Comparison of ENCODE assay signal across 8 mouse cellular contexts in genomic region chr3:103280875-103281274, GRCm38 (mm10). TPM values are rescaled to one million over a fixed set of nuclear protein-coding genes. Genes with fewer than 3 reads are reported as not detected.
A peak's percentile ranks its signal among the peaks of the same experiment; 100 is the strongest.
DNase-seq lines count a peak whose midpoint lies in the region; ATAC-seq and TF ChIP-seq lines count a peak whose summit lies in the region.

No protein-coding gene starts in this region.

- no peaks in the 10 kb centered on the region for H3K9me3 ChIP-seq in heart, embryonic 14.5 days (ENCODE audit: control insufficient read depth, low read length)
- H3K9me3 ChIP-seq in hindbrain, embryonic 15.5 days, result no peaks in the 10 kb centered on the region
- H3K9me3 ChIP-seq in liver, postnatal 0 days (ENCODE audit: low read length), result no peaks in the 10 kb centered on the region

- H3K36me3 ChIP-seq in heart, embryonic 14.5 days (ENCODE audit: control insufficient read depth, insufficient read depth, low read length), result no peaks in the 10 kb centered on the region
- H3K36me3 ChIP-seq in hindbrain, embryonic 15.5 days, result 0 out of 2 replicates have a peak, but pooled peaks cover 5% of the 10 kb centered on the region
- H3K36me3 ChIP-seq in liver, postnatal 0 days (replicated peaks; ENCODE audit: insufficient read depth, low read length), result peaks cover 2% of the 10 kb centered on the region; the same call in 1 of the 2 replicates

- H3K27ac ChIP-seq in heart, embryonic 14.5 days (replicated peaks in 1 of 2; ENCODE audit: control insufficient read depth in 1 of 2, insufficient read depth in 1 of 2, low read depth in 2 of 2, low read length in 2 of 2), result peak overlapping the region in 1 of 2 experiments; percentile 94; a peak in 1 of 4 replicates
- H3K27ac ChIP-seq in hindbrain, embryonic 15.5 days (replicated peaks), result peak overlapping the region; percentile 98
- H3K27ac ChIP-seq in liver, postnatal 0 days (ENCODE audit: low read depth), result peak overlapping the region; percentile 49; the same call in 1 of the 2 replicates

- 31% methylated on average over 5 of the region's 5 CpGs for WGBS in heart, embryonic 14.5 days
- WGBS in hindbrain, embryonic 15.5 days, result 33% methylated on average over 5 of the region's 5 CpGs
- WGBS in liver, postnatal 0 days (ENCODE audit: insufficient replicate concordance), result 31% methylated on average over 5 of the region's 5 CpGs

- TF ChIP-seq CTCF in liver, postnatal 0 days (IDR thresholded peaks at IDR 0.05; ENCODE audit: low read depth), result no peak

- H3K4me3 ChIP-seq in heart, embryonic 14.5 days (ENCODE audit: control insufficient read depth in 1 of 2, insufficient read depth in 1 of 2, low read depth in 1 of 2, low read length in 2 of 2), result peak overlapping the region; percentile 98 to 100
- peak overlapping the region; percentile 100 for H3K4me3 ChIP-seq in hindbrain, embryonic 15.5 days
- peak overlapping the region; percentile 99 for H3K4me3 ChIP-seq in liver, postnatal 0 days (ENCODE audit: low read depth, low read length)

- H3K4me2 ChIP-seq in heart, embryonic 14.5 days (ENCODE audit: low read length), result peak overlapping the region; percentile 86
- H3K4me2 ChIP-seq in hindbrain, embryonic 15.5 days, result peak overlapping the region; percentile 96
- H3K4me2 ChIP-seq in liver, postnatal 0 days (ENCODE audit: low read depth, low read length), result peak overlapping the region; percentile 95

- TF ChIP-seq EP300 in liver, postnatal 0 days (IDR thresholded peaks at IDR 0.05; ENCODE audit: low read depth), result no peak

- peak overlapping the region; percentile 94 for H3K9ac ChIP-seq in heart, embryonic 14.5 days (ENCODE audit: low read length)
- peak overlapping the region; percentile 100 for H3K9ac ChIP-seq in hindbrain, embryonic 15.5 days
- peak overlapping the region; percentile 96 for H3K9ac ChIP-seq in liver, postnatal 0 days (replicated peaks)

- DNase-seq in heart, adult 18-20 months, result no peak
- DNase-seq in adipocyte (ENCODE audit: low spot score), result peak; percentile 21
- DNase-seq in liver, postnatal 0 days, result no peak
- no peak for DNase-seq in spleen, adult 18-20 months
- no peak for DNase-seq in adrenal gland, adult 2 months

- no peaks in the 10 kb centered on the region for H3K27me3 ChIP-seq in heart, embryonic 14.5 days (ENCODE audit: control insufficient read depth, insufficient read depth, low read length)
- no peaks in the 10 kb centered on the region for H3K27me3 ChIP-seq in hindbrain, embryonic 15.5 days
- no peaks in the 10 kb centered on the region for H3K27me3 ChIP-seq in liver, postnatal 0 days (ENCODE audit: insufficient read depth, low read length)

- peaks cover 5 to 17% of the 10 kb centered on the region in 2 experiments; a peak in 3 of 4 replicates for H3K4me1 ChIP-seq in heart, embryonic 14.5 days (ENCODE audit: control insufficient read depth in 2 of 2, insufficient read depth in 2 of 2, low read length in 2 of 2)
- H3K4me1 ChIP-seq in hindbrain, embryonic 15.5 days (replicated peaks), result peaks cover 32% of the 10 kb centered on the region
- H3K4me1 ChIP-seq in liver, postnatal 0 days (ENCODE audit: insufficient read depth), result peaks cover 22% of the 10 kb centered on the region

- ATAC-seq in heart, embryonic 14.5 days (ENCODE audit: insufficient number of reproducible peaks, insufficient read depth, low FRiP score, low read depth), result no peak
- no peak for ATAC-seq in hindbrain, embryonic 15.5 days (ENCODE audit: low FRiP score, low read depth)
- no peak for ATAC-seq in liver, postnatal 0 days
- ATAC-seq in erythroid progenitor cell, adult 5-6 weeks (replicated peaks; ENCODE audit: low FRiP score, poor library complexity, severe bottlenecking), result no peak

RNA-seq across cellular contexts. Expression of gene Trim33, which starts 1.8 kb away (rescaled TPM):
- 13.8 and 15.3 TPM in 2 replicates for polyA plus RNA-seq in heart, embryonic 14.5 days (2014; fragmentation: Nextera tagmentation; extraction: Ambion mirVana)
- total RNA-seq in heart, adult 18-20 months (2021), result 10 to 100 TPM; 14.2 to 17.2 TPM
- 25.1 and 29.8 TPM in 2 replicates for polyA plus RNA-seq in hindbrain, embryonic 15.5 days (2015; fragmentation: Nextera tagmentation; extraction: Ambion mirVana)
- 3.1 and 3.4 TPM in 2 replicates for polyA plus RNA-seq in liver, postnatal 0 days (2015; fragmentation: Nextera tagmentation; extraction: Ambion mirVana)
- total RNA-seq in adrenal gland, adult 2 months (2021), result 10 to 100 TPM; 30.8 to 44.2 TPM
- 5.3 and 6.3 TPM in 2 replicates for polyA plus RNA-seq in adrenal gland, adult 2 months (2012; rRNA removed)
- 53.7 and 79.2 TPM in 2 replicates for total RNA-seq in erythroid progenitor cell, adult 5-6 weeks (2015; ENCODE audit: low replicate concordance)
- total RNA-seq in erythroid progenitor cell, adult 5-6 weeks (2017; ENCODE audit: low replicate concordance), result 40.6 and 66.6 TPM in 2 replicates
